Mouse (Mus musculus) heart, adult 2 months (tissue): ENCODE data around the gene Mdga1.

Experiments
- CTCF ChIP-seq: fragments of 200-600 bp; IDR thresholded peaks from 2 replicates; pipeline ENCODE4 v1.8.1; 2022; ENCODE audit warnings: antibody characterized with exemption, mild to moderate bottlenecking, moderate library complexity
- EP300 ChIP-seq: fragments of 200-500 bp; IDR thresholded peaks from 2 replicates; pipeline ENCODE4 v1.6.1; 2011; ENCODE audit warnings: low read depth, low read length, control low read depth; ENCODE audit not compliant: insufficient read depth
- POLR2A ChIP-seq: fragments of 200-500 bp; IDR thresholded peaks from 2 replicates; pipeline ENCODE4 v1.6.1; 2011; ENCODE audit warnings: mild to moderate bottlenecking, low read depth, low read length, control low read depth; ENCODE audit not compliant: insufficient read depth

DNA sequence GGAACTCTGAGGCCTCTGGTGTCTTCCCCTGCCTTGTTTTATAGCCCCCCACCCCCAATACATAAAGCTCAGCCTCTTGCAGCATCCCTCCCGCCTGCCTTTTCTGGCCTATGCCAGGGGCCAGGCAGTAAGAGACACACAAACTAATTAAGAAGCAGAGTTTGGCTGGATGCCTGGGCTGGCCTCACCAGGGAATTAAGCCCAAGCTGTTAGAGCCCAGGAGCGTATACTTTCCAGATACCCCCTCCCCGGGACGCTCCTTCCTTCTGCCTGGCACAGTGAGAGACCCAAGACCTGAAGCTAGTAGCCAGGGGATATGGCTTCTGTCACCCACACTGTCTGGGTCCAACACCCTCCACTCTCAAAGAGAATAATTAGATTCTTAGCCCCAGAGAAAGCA lies 83.8 kb downstream of the Mdga1 start:
- TF ChIP-seq CTCF (no peak), EP300 (no peak), POLR2A (no peak)
